Mouse (Mus musculus) cerebellum, adult 9-11 months (tissue): ENCODE results near the gene Thumpd3.

Experiments used
- DNase-seq: peaks from one replicate; pipeline ENCODE4 v3.0.0; 2022

Gene Thumpd3

GRCm38 (mm10) chr6:113046041-113046975 lies at the start of gene Thumpd3:
TSS of gene Thumpd3 (plus strand) at chr6:113046225.
- peak; percentile 97 for DNase-seq

GRCm38 (mm10) chr6:112999199-112999598 lies 46.8 kb upstream of the Thumpd3 start:
- no peak for DNase-seq

- peak; percentile 87 for DNase-seq
Measured at GRCm38 (mm10) chr6:113000666-113001287, 45.2 kb upstream of the Thumpd3 start.

GRCm38 (mm10) chr6:113001719-113002118 lies 44.3 kb upstream of the Thumpd3 start:
- DNase-seq, result no peak

- no peak for DNase-seq
Measured at GRCm38 (mm10) chr6:113003313-113004111, 42.5 kb upstream of the Thumpd3 start.

- no peak for DNase-seq
Measured at GRCm38 (mm10) chr6:113006833-113007232, 39.2 kb upstream of the Thumpd3 start.

GRCm38 (mm10) chr6:113011886-113012285 lies 34.1 kb upstream of the Thumpd3 start:
- DNase-seq, result no peak

- DNase-seq, result peak; percentile 73
Measured at GRCm38 (mm10) chr6:113012495-113012941, 33.5 kb upstream of the Thumpd3 start.

GRCm38 (mm10) chr6:113013550-113013949 lies 32.5 kb upstream of the Thumpd3 start:
- no peak for DNase-seq

GRCm38 (mm10) chr6:113017500-113018047 lies 28.5 kb upstream of the Thumpd3 start:
- DNase-seq, result no peak

- DNase-seq, result no peak
Measured at GRCm38 (mm10) chr6:113018139-113018538, 27.9 kb upstream of the Thumpd3 start.

GRCm38 (mm10) chr6:113024866-113025265 lies 21.2 kb upstream of the Thumpd3 start:
- DNase-seq, result no peak

- DNase-seq, result no peak
Measured at GRCm38 (mm10) chr6:113025774-113026173, 20.3 kb upstream of the Thumpd3 start.

- no peak for DNase-seq
Measured at GRCm38 (mm10) chr6:113027446-113027845, 18.6 kb upstream of the Thumpd3 start.

- no peak for DNase-seq
Measured at GRCm38 (mm10) chr6:113029006-113029405, 17.0 kb upstream of the Thumpd3 start.

GRCm38 (mm10) chr6:113030553-113030952 lies 15.5 kb upstream of the Thumpd3 start:
- no peak for DNase-seq

- DNase-seq, result peak; percentile 42
Measured at GRCm38 (mm10) chr6:113030970-113031660, 14.9 kb upstream of the Thumpd3 start.

GRCm38 (mm10) chr6:113032121-113032520 lies 13.9 kb upstream of the Thumpd3 start:
- no peak for DNase-seq

- DNase-seq, result no peak
Measured at GRCm38 (mm10) chr6:113033185-113033584, 12.8 kb upstream of the Thumpd3 start.

- DNase-seq, result no peak
Measured at GRCm38 (mm10) chr6:113034466-113034865, 11.6 kb upstream of the Thumpd3 start.

GRCm38 (mm10) chr6:113036463-113037175 lies 9.4 kb upstream of the Thumpd3 start:
- no peak for DNase-seq
